Mouse (Mus musculus) intestine, postnatal 0 days (tissue): ENCODE results near the gene Gm15107. TPM values are rescaled to one million over a fixed set of nuclear protein-coding genes. Genes with fewer than 3 reads are reported as not detected.
"Not testable (repeated sequence)": the region's sequence is repeated elsewhere in the genome, so short reads cannot be mapped to it uniquely, and the experiment has no call there.

ENCODE experiments used
- ATAC-seq: fragments of 200-750 bp; cut with Nextera tagmentation; 2 replicates; pipeline ENCODE4 v1.8.0; 2017; ENCODE audit warnings: mild to moderate bottlenecking, moderate TSS enrichment, moderate library complexity
- H3K27ac ChIP-seq: fragments of 300-500 bp; sonication (generic); 2 replicates; pipeline ENCODE4 v1.5.1; 2014; ENCODE audit warnings: mild to moderate bottlenecking, low read depth, low read length, moderate library complexity
- H3K27me3 ChIP-seq: fragments of 300-500 bp; sonication (generic); replicated peaks from 2 replicates; pipeline ENCODE4 v1.6.1; 2014; ENCODE audit warnings: low read length, mixed read lengths; ENCODE audit not compliant: control insufficient read depth, insufficient read depth
- H3K36me3 ChIP-seq: fragments of 300-500 bp; sonication (generic); 2 replicates; pipeline ENCODE4 v1.6.1; 2014; ENCODE audit warnings: mild to moderate bottlenecking, moderate library complexity; ENCODE audit not compliant: control insufficient read depth, insufficient read depth
- H3K4me1 ChIP-seq: fragments of 300-500 bp; sonication (generic); replicated peaks from 2 replicates; pipeline ENCODE4 v1.6.1; 2014; ENCODE audit warnings: antibody characterized with exemption, low read length, mixed read lengths; ENCODE audit not compliant: control insufficient read depth, insufficient read depth
- H3K4me2 ChIP-seq: fragments of 300-500 bp; sonication (generic); replicated peaks from 2 replicates; pipeline ENCODE4 v1.6.1; 2014; ENCODE audit warnings: low read depth, mild to moderate bottlenecking, moderate library complexity
- H3K4me3 ChIP-seq: fragments of 300-500 bp; sonication (generic); 2 replicates; pipeline ENCODE4 v1.5.1; 2014; ENCODE audit warnings: low read depth, low read length
- H3K9ac ChIP-seq: fragments of 300-500 bp; sonication (generic); 2 replicates; pipeline ENCODE4 v1.6.1; 2014; ENCODE audit warnings: mild to moderate bottlenecking, low read depth, low read length
- H3K9me3 ChIP-seq: fragments of 300-500 bp; sonication (generic); 2 replicates; pipeline ENCODE4 v1.6.1; 2016; ENCODE audit warnings: mixed run types; ENCODE audit not compliant: control insufficient read depth
- WGBS: fragments of 180-500 bp; shearing (Covaris S2); extraction: QIAGEN DNeasy Blood & Tissue Kit; methylation state at CpG from one replicate; pipeline ENCODE4 v1.1.7; 2014; 5-methylcytosine and 5-hydroxymethylcytosine counted together
- polyA plus RNA-seq: library from polyadenylated mRNA; unstranded; fragments of >200 nt; fragmentation: Nextera tagmentation; extraction: Ambion mirVana; gene quantifications from 2 replicates; pipeline ENCODE4 v1.2.1, GENCODE M21; 2015

The Gm15107 gene
- not detected in 2 replicates for polyA plus RNA-seq

DNA sequence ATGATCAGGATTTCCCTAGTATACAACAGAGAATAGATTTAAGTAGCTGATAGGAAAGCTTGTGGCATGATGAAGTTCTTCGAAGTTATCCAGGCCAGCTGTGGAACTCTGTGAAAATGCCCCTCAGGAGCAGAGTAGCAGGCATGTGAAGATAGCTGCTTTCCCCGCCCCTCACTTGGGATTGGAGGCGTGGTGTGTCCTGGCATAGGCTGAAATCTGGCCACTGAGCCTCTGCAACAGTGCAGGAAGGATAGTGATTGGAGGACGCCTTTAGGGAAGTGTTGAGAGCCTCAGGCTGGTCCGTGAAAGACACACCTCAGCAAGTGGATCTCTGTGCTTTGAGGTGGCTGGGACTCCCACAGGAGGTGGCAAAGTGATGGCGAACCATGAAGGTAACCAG, at the start of gene Gm15107:
Gm15107 (plus strand) TSS at position 301 of the 400 bp plus-strand sequence.
- ATAC-seq, H3K9ac ChIP-seq, H3K27me3 ChIP-seq, H3K4me2 ChIP-seq, H3K9me3 ChIP-seq, H3K4me1 ChIP-seq, H3K36me3 ChIP-seq, H3K27ac ChIP-seq, H3K4me3 ChIP-seq: not testable (repeated sequence)
- 75% methylated on average over 1 of the region's 6 CpGs for WGBS

Other genes starting within 250 kb of the Gm15107 start
- not detected in 2 replicates for gene Gm15080, start 187.7 kb upstream of the Gm15107 start, polyA plus RNA-seq